Mouse (Mus musculus): ENCODE data around the gene Ptbp1.

- TF ChIP-seq TAL1 (IDR thresholded peaks at IDR 0.05; ENCODE audit: low read length) (no peak), GATA1 (IDR thresholded peaks at IDR 0.05; ENCODE audit: low read length) (no peak)
These were observed 2.7 kb downstream of the Ptbp1 start for GRCm38 (mm10) chr10:79856704-79857451.

Data from erythroblast, embryonic 14.5 days (primary cell).